Mouse (Mus musculus): ENCODE data around the gene Anapc7.

Gene Anapc7

GRCm38 (mm10) chr5:122493035-122493434, 71.5 kb downstream of the Anapc7 start:
- no peak for DNase-seq (ENCODE audit: low read depth, low spot score)

- no peak for DNase-seq (ENCODE audit: low read depth, low spot score)
Measured at GRCm38 (mm10) chr5:122494449-122494848, 73.0 kb downstream of the Anapc7 start.

Measured in mesoderm, embryonic 11.5 days (tissue).